Mouse (Mus musculus) ovary, adult 2 months (tissue): ENCODE data around the gene Unc5cl. TPM values are rescaled to one million over a fixed set of nuclear protein-coding genes. Genes with fewer than 3 reads are reported as not detected.

ENCODE experiments used
- polyA plus RNA-seq: library from polyadenylated mRNA; depleted of rRNA; stranded (reverse); fragments of >200 nt; gene quantifications from 2 replicates; pipeline ENCODE4 v1.2.3, GENCODE M21; 2012; rRNA removed

Gene Unc5cl
- polyA plus RNA-seq: 14.4 and 40.5 TPM in 2 replicates

DNA sequence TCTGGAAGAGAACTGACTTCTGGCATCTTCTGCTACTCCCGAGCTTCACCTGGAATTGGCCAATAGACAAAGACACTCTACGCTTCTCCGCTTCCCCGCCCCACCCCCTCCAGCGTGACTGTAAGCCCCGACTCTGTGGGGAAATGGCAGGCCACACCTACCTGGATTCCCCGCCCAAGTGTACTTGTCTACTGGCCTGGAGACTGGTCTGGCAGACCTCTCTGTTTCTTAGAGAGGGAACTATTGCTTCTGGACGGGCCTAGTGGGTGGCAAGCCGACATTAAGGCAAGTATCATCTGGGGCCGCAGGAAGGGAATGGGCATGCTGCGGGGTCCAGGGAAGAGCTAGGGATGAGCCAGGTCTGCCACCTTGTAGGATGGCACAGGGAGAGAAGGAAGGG, at the start of gene Unc5cl:
Gene Unc5cl (plus strand): TSS at position 214 of the 400 bp plus-strand sequence.

DNA sequence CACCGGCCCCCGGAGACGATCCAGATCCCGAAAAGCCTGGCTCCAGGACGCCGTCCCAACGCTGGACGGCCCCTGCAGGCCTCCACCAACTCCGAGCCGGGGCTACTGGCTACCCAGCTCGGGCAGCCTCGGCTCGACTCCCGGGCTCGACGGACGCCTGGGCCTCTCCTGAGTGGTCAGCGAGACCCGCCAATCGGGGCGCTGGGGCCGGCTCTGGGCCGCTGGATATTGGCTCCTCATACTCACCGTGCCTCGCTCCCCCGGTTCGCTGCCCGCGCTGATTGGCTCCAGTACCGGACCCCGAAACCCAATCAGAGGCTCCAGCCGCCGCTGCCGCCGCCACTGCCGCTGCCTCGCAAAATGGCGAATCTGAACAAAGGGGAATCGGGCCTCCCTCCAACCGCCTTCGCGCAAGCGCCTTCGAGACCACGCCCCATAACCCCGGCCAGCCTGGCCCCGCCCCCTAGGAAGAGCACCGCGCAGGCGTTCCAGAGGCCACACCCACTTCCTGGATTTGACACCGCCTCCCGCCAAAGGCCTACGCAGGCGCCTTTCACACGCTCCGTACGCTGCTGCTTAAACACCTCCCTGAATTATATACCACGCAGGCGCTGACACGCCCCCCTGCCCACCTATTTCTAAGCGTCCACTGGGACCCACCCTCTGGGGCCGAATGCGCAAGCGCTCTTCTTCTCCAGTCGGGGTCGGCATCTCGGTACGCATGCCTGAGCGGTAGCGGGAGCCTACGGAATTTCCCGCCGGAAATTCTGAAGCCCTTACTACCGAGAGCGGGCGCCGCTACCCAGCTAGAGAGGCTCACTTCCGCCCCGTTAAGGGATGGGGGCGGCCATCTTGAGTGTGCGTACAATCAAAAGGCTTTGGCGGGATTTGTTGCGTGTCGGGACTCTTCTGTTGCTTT, 45.1 kb upstream of the Unc5cl start, which contains the start of the genes Nfya and Oard1:
Gene Nfya (minus strand): TSS at position 527 of the 919 bp plus-strand sequence.
Gene Oard1 (plus strand): TSS at position 635 of the 919 bp plus-strand sequence.

DNA sequence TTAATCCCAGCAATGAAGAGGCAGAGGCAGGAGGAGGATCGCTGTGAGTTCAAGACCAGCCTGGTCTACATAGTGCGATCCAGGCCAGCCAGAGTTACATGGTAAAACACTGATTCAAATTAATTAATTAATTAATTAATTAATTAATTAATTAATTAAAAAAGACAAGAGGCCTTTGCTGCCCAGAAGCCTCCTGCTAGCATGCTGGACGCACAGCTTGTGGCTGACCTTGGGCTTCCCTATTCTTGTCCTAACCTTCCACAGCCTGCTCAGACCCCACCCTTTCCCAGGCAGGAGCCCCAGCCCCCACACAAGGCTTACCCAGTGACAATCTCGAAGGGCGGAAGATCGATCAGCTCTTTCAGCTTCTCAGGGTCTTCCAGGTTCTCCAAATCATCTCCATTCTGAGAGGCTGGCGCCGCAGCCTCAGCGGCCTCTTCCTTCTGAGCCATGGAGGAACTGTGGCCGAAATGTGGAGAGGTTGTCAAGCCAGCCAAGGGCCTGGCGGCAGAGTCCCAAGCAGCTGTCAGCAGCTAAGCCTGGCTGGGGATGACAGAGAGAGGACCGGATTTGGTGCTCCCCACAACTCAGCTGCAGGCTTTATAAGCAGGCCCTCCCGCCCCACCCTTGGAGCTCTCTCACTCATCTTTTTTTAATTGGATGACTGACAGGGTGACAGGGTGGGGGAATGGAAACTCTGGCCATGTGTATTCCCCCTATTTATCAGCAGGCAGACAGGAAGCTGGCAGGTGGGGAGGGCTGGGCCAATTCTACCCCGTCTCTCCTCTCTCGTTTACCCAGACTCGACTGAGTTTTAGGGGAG, 22.3 kb upstream of the Unc5cl start, which contains the start of gene Apobec2:
Gene Apobec2 (minus strand): TSS at position 773 of the 823 bp plus-strand sequence.

DNA sequence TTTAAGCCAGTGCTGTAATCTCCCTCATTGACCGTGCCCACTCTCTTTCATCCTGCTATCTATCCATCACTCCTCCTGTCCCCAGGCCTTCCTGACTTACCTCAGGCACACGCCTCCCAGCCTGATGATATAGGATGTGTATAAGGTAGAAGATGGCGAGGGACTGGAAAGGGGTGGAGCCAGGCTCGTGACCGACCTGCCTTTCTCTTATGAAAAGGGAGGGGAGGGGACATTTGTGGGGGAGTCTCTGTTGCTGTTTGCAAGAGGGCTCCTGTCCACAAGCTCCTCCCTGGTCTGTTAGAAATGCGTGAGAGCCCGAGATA, 3.4 kb upstream of the Unc5cl start, which contains the start of gene Tspo2:
Gene Tspo2 (minus strand): TSS at position 170 of the 323 bp plus-strand sequence.

Other genes with a start within 250 kb of the Unc5cl start
- 0.05 and 0.07 TPM in 2 replicates for gene Trem1, start 222.1 kb upstream of the Unc5cl start, polyA plus RNA-seq
- not detected in 2 replicates for gene Trem3, start 207.1 kb upstream of the Unc5cl start, polyA plus RNA-seq
- gene Treml4, start 190.6 kb upstream of the Unc5cl start, polyA plus RNA-seq: 0.29 and 0.51 TPM in 2 replicates
- 0.45 and 0.50 TPM in 2 replicates for gene Treml2, start 155.4 kb upstream of the Unc5cl start, polyA plus RNA-seq
- gene B430306N03Rik, start 138.8 kb upstream of the Unc5cl start, polyA plus RNA-seq: 1.3 TPM in 2 replicates
- 32.4 and 34.1 TPM in 2 replicates for gene Trem2, start 108.5 kb upstream of the Unc5cl start, polyA plus RNA-seq
- 0.82 and 0.83 TPM in 2 replicates for gene Treml1, start 95.0 kb upstream of the Unc5cl start, polyA plus RNA-seq
- gene Nfya, start 45.0 kb upstream of the Unc5cl start, polyA plus RNA-seq: 160 and 211 TPM in 2 replicates
- gene Oard1, start 44.9 kb upstream of the Unc5cl start, polyA plus RNA-seq: 3.7 and 5.5 TPM in 2 replicates
- gene Apobec2, start 22.0 kb upstream of the Unc5cl start, polyA plus RNA-seq: 0.40 and 1.5 TPM in 2 replicates
- 3.8 and 4.1 TPM in 2 replicates for gene Tspo2, start 3.4 kb upstream of the Unc5cl start, polyA plus RNA-seq